Mouse (Mus musculus) heart, adult 8-10 months (tissue): ENCODE measurements around the gene Ehbp1. TPM values are rescaled to one million over a fixed set of nuclear protein-coding genes. Genes with fewer than 3 reads are reported as not detected.

Experiments used
- DNase-seq: peaks from one replicate; pipeline ENCODE4 v3.0.0; 2022; ENCODE audit warnings: low spot score
- total RNA-seq, 4 experiments: library from RNA; stranded (reverse); gene quantifications; 2 replicates each; pipeline ENCODE4 v1.2.4; 2022

The Ehbp1 gene
- total RNA-seq, 4 experiments from 2014 or later = 107 to 167 (median 129) TPM

DNA sequence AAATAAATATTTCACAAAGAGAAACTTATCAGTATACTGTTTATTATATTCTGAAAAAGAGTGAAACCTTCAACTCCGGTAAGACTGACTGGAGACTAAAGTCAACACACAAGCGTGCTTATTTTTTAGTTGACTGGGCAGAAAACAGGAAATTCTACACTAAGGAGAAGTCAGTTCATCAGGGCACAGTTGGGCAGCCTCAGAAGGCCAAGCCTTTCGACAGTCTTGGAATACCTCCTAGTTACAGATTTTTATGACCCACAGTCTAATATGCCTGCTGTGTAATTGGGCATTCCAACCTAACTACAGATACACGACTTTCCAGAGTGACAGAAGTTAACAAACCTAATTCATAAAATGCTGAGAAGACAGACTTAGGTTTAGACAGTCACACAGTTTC is 145.3 kb downstream of the Ehbp1 start:
- DNase-seq = no peak

DNA sequence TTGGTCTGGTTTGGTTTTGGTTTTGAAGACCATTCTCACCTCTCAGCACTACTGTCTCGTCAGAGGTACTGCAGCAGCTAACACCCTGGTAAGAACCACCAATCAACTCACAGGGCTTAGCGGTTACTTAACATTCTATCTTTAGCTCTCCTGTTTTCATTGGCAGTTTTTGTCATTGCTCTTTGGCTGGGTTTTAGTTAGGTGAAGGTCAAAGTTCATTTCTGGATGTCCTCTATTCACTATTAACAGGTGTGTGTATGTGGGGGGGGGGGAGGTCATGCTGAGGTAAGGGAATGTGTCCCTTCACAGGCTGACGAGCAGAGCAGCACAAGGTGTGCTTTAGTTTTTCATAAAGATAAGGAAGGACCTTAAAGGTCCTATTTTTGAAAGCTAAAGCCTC is 147.5 kb downstream of the Ehbp1 start:
- DNase-seq = no peak

DNA sequence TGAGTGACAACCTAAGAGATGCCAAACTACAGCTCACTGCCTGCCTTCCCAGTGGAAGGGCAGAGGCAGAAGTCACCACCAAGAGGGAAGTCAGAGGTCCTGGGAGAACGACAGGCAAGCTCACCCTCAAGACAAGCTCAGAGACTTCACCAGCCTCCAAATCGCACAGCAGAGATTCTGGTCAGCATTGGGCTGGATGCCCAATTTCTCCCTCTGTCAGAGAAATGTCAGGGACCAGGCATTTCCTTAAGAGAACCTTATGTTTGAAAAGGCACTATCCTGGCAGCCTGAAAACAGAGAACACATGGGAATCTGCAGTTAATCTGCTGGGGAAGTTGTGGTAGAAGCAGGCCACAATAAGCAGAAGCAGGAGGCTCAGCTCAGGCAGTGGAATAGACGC is 151.5 kb downstream of the Ehbp1 start:
- no peak for DNase-seq

DNA sequence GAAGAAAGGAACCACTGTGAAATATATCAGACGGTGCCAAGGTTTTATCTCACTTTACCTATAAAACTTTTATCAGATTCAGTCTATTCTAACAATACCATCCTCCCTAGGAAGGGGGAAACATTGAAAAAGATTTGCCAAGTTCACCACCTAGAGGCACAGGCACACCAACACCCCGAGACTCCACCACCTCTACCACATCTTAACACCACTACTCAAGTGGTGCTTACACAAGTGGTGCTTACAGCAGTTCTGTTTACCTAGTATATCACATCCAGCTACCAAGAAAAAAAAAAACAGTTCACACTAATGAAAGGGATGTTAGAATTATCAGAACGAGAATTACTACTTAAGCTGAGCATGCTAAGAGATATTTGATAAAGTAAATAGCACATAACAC is 152.1 kb downstream of the Ehbp1 start:
- DNase-seq = no peak

DNA sequence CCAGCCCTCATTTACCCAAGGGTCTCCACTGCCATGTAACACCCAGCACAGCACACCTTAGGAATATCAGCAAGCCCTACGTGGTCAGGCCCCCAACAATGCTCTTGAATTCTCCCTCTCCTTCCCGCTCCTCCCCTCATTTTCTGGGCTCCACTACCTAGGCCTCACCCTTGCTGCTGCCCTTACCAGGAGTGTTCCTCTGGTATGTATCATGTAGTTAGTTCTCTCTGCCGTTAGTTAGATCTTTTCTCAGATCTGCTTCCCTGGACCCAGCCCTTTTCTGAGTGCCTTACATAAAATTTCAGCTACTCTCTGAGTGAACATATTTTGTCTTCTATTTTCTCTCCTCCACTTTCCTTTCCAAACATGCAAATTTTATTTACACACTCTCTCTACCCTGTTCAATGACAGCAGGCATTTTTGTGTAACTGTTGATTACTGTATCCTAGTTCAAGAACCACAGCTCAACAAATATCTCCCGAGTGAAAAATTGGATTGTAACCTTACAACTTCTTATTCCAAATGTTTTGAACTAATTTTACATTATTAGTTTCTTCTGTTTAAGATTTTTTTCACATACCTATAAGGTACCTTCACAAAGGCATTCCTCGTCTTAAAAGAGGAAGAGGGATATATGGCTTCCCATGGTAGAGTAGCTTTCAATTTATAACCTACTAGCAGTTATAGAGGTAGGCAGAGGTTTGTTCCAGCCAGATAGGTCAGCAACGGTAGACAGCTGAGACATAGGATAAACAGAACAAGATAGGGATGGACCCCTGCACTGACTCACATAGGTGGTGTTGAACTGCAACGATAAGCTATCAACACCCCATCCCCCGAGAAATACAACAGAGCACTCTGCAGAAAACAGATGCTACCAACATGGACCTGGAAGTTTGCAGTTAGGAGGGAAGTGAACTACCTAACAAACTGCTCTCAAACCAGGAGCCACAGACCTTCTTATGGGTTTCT is 160.3 kb downstream of the Ehbp1 start:
- DNase-seq = no peak

DNA sequence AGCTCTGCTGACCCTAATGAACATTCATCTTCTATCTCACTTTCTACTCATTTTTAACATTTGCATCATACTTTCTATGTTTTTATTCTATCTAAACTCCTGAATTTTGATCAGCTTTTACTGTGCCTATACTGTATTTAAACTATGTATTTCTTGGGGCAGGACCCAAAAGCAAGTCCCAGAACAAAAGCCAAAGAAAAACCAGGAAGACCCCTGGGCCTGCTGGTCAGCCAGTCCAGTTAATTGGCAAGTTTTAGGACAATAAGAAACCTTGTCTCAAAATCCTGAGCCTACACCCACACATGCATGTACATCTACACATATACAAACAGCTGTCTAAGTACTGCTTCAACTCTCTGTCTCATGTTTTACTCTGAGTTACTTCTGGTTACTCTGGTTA is 161.9 kb downstream of the Ehbp1 start:
- DNase-seq = no peak

DNA sequence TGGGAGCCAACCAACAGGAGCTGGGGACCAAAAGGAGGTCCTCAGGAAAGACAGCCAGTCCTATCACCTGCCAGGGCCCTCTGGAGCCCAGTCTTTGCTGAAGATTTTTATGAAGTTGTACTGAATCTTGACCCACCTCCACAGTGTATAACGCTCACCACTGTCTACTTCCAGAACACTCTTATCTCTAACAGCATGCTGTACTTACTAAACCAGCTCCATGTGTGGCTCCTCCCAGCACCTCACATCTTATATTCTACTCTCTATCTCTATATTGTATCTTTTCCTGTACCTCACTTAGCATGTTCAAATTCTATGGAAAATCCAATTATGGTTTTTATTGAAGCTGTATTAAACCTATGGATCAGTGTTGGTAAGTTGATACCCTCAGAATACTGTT is 163.5 kb downstream of the Ehbp1 start:
- no peak for DNase-seq

DNA sequence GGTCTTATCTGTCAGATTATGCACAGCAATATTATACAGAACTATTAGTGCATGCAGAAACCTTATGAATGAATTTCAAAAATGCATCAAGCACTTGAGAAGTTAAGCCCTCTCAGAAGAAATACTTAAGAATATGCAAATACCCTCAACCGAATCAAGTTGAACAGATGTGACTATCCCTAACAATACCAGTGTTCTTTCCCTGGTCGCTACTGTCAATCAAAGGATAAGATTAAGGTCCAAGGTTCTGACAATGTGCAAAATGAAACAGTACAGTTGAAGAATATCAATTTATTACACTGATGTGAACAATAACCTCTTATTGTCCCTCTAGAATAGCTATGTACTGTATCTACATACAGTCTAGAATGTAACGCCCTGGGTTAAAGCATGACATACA is 167.8 kb downstream of the Ehbp1 start:
- DNase-seq = no peak

DNA sequence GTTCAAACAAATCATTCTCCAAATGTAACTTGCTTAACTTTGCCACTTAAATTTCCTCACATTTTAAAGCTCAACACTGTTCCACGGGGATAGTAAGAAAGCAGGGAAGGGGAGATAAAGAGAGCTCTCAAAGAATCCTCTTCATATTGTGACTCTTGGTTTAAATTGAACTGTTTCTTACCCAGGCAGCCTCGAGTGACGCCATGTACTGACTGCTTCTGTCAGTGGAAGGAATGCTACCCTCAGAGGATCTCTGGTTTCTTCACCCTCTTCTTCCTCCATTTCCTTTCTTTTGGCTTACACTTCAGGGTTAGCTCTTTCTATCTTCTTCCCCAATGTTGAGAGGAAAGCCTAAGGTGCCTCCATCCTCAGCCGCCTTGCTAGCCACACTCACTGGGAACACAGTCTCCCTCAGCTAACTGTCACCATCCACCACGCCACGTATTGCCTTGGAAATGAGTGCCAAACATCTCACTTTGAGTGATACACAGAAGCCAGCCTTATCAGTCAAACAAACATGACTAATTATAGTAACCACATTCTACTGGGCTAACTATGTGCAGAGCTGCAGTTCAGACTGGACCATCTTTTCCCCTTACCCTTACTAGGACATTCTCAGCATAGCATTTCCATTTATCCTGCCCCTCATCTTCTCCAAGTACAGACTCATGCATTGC is 171.0 kb downstream of the Ehbp1 start:
- DNase-seq = peak; percentile 51

DNA sequence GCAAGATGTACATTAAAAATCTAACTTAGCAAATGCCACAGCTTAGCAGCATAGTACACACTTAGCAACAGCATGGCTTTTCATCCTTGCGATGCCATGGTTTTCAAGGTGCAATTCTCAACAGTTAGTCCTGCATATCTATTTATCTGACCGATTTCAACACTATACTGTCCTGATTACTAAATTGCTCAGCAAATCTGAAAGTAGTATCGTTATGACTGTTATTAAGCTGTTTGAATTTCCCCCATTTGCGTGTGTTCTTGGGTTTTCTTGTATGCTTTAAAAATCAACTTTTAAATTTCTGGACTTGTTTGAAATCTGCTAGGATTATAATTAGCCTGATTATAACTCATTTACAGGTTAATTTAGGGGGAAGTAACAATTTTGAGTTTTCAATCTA is 184.2 kb downstream of the Ehbp1 start:
- no peak for DNase-seq

DNA sequence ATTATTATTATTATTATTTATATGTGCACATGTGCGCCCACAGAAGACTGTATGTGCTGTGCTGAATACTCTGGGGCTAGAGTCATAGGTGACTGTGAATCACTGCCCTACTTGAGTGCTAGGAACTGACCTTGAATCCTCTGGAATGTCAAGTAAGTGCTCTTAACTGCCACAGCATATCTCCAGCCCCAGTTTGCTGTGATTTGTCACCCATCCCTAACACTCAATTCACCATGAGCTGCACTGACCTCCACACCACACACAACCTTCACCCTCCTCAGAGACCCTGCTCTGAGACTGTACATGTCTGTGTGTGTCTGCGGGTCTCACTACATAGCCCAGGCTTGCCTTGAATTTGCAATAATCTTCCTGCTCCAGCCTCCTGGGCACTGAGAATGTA is 185.9 kb downstream of the Ehbp1 start:
- DNase-seq = no peak

DNA sequence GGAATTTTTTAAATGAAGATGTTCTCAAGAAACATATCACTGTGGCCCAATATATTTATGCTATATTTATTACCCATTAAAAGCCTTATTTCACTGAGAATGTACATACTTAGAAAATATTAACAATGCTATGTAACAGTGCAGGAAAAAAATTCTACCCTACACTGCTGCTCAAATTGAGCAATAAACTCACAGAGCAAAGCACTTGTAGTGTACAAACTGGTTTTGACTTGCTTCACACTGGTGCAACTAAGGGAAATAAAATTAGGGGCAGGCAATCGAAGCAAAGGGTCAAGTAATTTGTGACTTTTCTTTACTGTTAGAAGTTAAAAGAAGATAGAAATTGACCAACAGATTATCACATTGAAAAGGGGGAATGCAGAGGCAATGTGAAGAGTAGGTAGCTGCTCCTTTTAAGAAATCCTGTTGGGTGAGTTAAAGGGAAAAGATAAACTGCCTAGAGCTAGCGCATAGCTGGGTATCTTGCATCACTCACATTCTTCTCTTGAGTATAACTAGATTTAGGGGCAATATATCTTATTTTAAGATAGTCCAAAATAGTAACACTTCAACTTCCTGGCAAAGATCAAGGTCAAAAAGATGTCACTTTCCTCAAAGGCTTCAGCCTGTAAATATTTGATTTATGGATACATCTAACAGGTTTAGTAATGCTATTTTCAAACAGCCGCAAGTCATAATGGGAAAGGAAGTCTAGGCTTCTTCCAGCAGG is 186.6 kb downstream of the Ehbp1 start:
- DNase-seq = no peak

DNA sequence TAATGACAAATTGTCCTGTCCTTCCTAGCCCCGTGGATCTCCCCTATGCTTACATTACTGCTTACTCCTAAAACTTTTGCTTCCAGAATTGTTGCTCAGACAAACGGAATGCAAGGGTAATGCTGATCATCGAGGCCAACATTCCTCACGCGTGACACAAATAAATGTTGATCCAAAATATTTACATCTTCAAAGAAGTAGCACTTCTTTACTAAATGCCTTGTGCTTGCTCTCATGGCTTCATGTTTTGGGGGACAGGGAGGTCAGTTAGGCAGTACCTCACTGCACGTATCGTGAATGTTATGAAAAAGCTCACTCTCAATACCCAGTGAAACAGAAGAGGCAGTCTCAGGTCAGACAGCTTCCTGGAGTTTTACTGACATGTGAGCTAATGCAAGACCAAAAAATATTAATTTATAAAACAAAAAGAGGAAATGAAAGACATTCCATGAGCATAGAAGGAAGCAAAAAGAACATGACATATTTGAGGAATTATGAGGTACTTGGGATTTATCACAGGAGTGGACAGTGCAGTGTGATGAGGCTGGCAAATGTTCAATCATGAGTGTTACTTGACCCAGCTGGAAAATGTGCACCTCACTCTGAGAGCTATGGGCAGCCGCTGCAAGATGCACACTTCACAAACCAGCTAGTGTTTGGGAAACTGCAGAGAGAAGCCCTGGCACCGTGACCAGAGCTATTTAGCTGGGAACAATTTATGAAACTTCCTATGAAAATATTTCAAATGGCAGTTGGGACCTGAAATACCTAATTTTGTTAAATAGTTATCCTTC is 187.4 kb downstream of the Ehbp1 start:
- no peak for DNase-seq

DNA sequence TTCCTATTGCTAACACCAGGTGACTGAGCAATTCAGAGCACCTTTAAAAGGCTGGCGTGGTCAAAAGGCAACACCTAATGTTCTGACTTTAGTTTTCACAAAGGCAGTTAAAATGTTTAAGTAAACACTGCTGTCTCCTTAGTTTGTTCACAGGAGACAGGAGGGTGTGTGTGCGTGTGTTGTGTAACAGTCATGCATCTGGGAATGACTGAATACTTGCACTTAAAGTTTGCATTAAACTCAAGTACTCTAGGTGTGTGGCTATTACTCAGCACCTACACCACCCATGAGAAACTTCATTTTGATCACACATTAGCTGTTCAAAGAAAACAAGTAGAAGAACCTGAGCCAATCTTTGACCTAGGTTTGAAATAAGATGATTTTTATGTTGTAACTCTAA is 201.4 kb downstream of the Ehbp1 start:
- DNase-seq = no peak

DNA sequence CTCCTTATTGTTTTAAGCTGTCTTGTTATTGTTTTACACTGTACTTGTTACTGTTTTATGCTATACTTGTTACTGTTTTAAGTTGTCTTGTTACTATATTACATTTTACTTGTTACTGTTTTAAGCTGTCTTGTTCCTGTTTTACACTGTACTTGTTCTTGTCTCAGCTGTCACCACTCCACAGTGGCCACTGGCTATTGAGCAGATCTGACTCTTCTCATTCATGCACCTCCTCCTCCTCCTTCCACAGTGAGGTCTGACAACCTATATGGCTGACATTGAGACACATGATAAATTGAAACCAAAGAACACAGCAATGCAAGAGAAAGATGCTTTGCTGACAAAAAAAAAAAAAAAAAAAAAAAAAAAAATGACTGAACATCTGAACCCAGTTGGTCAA is 203.6 kb downstream of the Ehbp1 start:
- no peak for DNase-seq

DNA sequence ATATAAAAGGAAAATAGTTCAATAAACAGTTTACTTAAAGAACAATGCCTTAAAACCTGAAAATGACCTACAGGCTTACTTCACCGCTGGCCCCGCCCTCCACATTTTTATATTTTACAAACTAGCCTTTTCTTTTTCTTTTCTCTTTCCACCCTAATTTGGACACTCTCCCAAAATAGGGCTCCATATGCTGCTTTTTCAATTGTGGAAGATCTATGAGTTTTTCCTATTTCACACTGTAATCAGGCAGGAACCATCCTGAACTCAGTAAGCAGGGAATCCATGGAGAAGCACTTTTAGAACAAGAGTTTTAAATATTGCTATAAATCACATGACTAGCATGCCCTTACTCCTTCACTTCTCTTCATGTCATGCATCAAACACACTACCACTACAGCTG is 216.9 kb downstream of the Ehbp1 start:
- DNase-seq = no peak

DNA sequence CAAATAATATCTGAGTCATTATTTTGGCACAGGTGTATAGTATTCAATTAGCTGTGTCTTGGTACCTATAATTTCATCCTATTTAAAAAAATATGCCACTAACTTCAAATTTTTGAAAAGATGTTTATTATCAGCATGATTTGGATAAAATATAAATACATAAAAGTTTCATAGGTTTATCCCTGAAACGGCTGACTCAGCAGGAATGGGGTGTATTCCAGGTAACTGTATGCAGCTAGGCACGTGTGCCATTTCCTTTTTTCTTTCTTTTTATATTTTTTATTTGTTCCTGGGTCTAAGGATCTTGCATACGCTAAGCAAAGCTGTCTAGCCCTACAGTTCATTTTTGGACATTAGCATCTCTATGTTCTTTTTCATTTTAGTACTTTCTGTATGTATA is 223.2 kb downstream of the Ehbp1 start:
- no peak for DNase-seq

DNA sequence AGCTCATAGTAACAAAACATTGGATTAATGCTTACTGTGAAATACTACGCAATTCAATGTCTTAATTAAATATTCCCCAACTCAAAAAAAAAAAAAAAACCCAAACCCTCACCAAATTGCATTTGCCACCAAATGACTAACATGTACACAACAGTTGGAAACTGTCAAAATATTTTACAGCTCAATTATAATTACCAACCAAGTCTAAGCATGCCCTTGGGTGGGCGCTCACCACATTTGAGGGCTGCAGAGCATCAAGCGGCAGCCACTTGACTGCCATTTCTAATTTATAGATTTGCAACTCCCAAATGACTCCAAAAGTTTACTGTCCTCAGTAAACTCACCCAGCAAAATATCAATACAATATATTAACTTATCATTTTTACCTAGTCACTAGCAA is 229.9 kb downstream of the Ehbp1 start:
- no peak for DNase-seq

DNA sequence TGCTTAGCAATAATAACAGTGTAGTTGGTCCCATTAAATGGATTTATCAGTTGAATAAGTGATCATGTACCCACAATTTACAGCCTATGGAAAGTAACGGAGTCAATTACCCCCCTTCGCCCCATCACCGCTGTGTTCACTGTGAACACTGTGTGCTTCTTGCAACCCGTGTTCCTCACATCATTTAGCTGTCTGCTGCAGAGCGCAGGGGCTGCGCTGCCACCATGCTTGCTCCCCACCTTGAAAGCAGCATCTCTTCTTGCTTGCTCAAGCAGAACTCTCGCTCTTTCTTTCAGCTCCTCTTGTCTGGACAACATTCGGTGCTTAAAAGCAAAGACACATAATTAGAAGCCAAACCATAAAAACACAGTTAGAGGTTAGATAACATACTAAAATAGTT is 252.7 kb downstream of the Ehbp1 start:
- DNase-seq = no peak

DNA sequence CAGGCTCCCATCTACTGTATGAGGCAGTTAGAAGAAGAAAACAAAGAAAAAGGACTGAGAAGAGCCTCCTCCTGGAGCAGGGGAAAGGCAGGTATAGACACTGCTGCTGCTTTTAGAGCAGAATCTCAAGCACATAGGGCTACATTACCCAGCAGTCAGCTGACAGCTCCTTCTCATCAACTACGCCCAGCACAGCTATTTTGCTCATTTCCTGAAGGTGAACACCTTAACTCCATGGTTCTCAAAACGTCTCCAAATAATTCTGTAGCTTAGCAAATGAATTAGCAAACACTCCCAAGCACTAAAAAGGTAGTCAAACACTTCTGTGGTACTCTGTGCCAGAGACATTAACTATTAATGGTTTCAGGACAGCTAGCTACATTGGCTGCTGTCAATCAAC is 278.7 kb downstream of the Ehbp1 start:
- DNase-seq = no peak

DNA sequence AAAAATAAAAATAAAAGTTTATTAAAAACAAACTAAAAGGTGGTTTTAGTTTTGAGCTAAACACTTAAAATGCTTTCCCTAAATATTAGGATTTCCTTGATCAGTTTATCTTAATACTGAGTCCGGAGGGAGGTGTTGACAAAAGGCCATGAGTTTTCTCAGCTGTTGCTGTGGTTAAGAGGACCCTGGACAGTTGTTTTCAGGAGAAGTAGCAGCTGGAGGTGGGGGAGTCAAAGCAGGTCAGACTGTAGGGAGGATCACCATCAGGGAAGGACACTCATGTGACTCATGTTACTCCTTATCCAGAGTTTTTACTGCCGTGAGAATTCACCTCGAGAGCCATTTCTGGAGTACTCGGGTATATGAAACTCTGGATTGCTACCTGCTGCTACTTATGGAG is 280.4 kb downstream of the Ehbp1 start:
- DNase-seq = no peak

DNA sequence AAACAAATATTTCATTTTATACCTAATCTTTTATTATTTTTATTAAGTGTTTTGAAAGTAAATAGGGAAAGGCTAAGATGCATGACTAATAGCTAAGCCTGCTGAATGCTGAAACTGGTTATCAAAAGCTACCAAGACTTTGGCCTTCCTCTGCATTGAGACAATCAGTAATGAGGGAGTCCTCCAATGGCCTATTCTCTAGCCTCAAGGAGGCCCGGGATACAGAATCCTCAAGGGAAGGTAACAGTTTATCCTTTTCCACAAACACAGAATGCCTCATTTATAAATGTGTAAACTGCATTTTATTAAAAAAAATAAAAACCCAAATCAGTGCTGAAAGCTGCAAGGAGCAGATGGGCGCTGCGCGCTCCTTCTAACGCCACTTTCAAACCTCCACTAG is 284.6 kb downstream of the Ehbp1 start:
- DNase-seq = no peak
